ENCODE assay signal across 14 mouse cellular contexts in genomic region chr17:30549899-30550773, GRCm38 (mm10). TPM values are rescaled to one million over a fixed set of nuclear protein-coding genes. Genes with fewer than 3 reads are reported as not detected.
DNase-seq lines count a peak whose midpoint lies in the region; ATAC-seq lines count a peak whose summit lies in the region.
"Had no signal": no experiment of that assay in that cellular context is flagged by ENCODE, and none has a peak within 500 bp of the region (broad histone marks: within the 10 kb centered on the region; RNA-seq: fewer than 3 reads in every experiment).

No protein-coding gene starts in this region.

- peak; percentile 18 for DNase-seq in gastrocnemius, adult 18-20 months (ENCODE audit: low spot score)
- no peak for DNase-seq in gastrocnemius, postnatal 25 days
- DNase-seq in kidney, postnatal 14 days: no peak
- no peak for DNase-seq in lung, postnatal 4 days
- peak; percentile 26 for DNase-seq in lung, postnatal 36 days
- no peak for DNase-seq in right cerebral cortex, postnatal 10 days (ENCODE audit: low spot score in 2 of 2)
- DNase-seq: cerebellum, postnatal 14 days; thymus, adult 2 months had no signal

- no peak overlapping the region for H3K4me2 ChIP-seq in kidney, embryonic 15.5 days
- peak overlapping the region; percentile 36 for H3K4me2 ChIP-seq in lung, embryonic 16.5 days (ENCODE audit: low read depth, low read length)
- H3K4me2 ChIP-seq: liver, embryonic 15.5 days had no signal

- H3K27ac ChIP-seq in kidney, embryonic 15.5 days: peak overlapping the region; percentile 56; the same call in 1 of the 2 replicates
- peak overlapping the region; percentile 93 for H3K27ac ChIP-seq in lung, embryonic 16.5 days (ENCODE audit: low read length)
- H3K27ac ChIP-seq: hindbrain, postnatal 0 days; liver, embryonic 15.5 days had no signal

- WGBS in kidney, embryonic 15.5 days: 55% methylated on average over 9 of the region's 9 CpGs
- WGBS in lung, embryonic 16.5 days: 37% methylated on average over 9 of the region's 9 CpGs

- H3K4me1 ChIP-seq in kidney, embryonic 15.5 days: peaks cover 15% of the 10 kb centered on the region
- peaks cover 26% of the 10 kb centered on the region for H3K4me1 ChIP-seq in lung, embryonic 16.5 days (replicated peaks; ENCODE audit: control insufficient read depth, insufficient read depth, low read length)

- no peak overlapping the region for H3K9ac ChIP-seq in kidney, embryonic 15.5 days
- H3K9ac ChIP-seq in lung, embryonic 16.5 days (ENCODE audit: low read length): peak overlapping the region; percentile 59
- H3K9ac ChIP-seq: liver, embryonic 15.5 days had no signal

- H3K9me3 ChIP-seq in kidney, embryonic 15.5 days (replicated peaks): no peaks in the 10 kb centered on the region
- no peaks in the 10 kb centered on the region for H3K9me3 ChIP-seq in lung, embryonic 16.5 days (ENCODE audit: control insufficient read depth, low read length)
- H3K9me3 ChIP-seq: G1E; liver, embryonic 15.5 days had no signal

- no peak overlapping the region for H3K4me3 ChIP-seq in kidney, embryonic 15.5 days (replicated peaks)
- no peak overlapping the region; the same call in 1 of the 2 replicates for H3K4me3 ChIP-seq in lung, embryonic 16.5 days (ENCODE audit: low read length)
- H3K4me3 ChIP-seq: erythroblast, embryonic 14.5 days; liver, embryonic 15.5 days had no signal

- no peaks in the 10 kb centered on the region for H3K36me3 ChIP-seq in kidney, embryonic 15.5 days
- H3K36me3 ChIP-seq in lung, embryonic 16.5 days (ENCODE audit: control insufficient read depth, insufficient read depth, low read length): no peaks in the 10 kb centered on the region
- H3K36me3 ChIP-seq: liver, embryonic 15.5 days had no signal

- H3K27me3 ChIP-seq in kidney, embryonic 15.5 days: no peaks in the 10 kb centered on the region
- no peaks in the 10 kb centered on the region for H3K27me3 ChIP-seq in lung, embryonic 16.5 days (ENCODE audit: control insufficient read depth, insufficient read depth, low read depth, low read length)
- H3K27me3 ChIP-seq: liver, embryonic 15.5 days had no signal

- ATAC-seq in kidney, embryonic 15.5 days (replicated peaks; ENCODE audit: low FRiP score): no peak
- peak; percentile 75 for ATAC-seq in lung, embryonic 16.5 days (ENCODE audit: low read depth)
- ATAC-seq: hindbrain, postnatal 0 days had no signal

RNA-seq across cellular contexts. Expression of gene Btbd9, which starts 26.2 kb away (rescaled TPM):
- 10 to 100 TPM; 11.5 to 15.2 TPM for total RNA-seq in gastrocnemius, adult 18-20 months (2021)
- 10 to 100 TPM in 1 of 2 experiments, 1 to 10 TPM in 1; 8.0 to 12.4 TPM for total RNA-seq in gastrocnemius, postnatal 25 days (2021)
- polyA plus RNA-seq in kidney, embryonic 15.5 days (2015; fragmentation: Nextera tagmentation; extraction: Ambion mirVana): 54.3 and 57.8 TPM in 2 replicates
- polyA plus RNA-seq in lung, embryonic 16.5 days (2015; fragmentation: Nextera tagmentation; extraction: Ambion mirVana): 55.8 and 57.1 TPM in 2 replicates

Comparison
In these comparisons a context has a peak if more than half of its experiments do, and no peak if none do; other contexts are left out.
1. DNase-seq: peak in gastrocnemius, adult 18-20 months (single experiment) and lung, postnatal 36 days (single experiment); none in gastrocnemius, postnatal 25 days (single experiment), kidney, postnatal 14 days (single experiment), lung, postnatal 4 days (0 of 2) and right cerebral cortex, postnatal 10 days (0 of 2).